Mouse (Mus musculus) c-Kit-positive CD71-positive TER-119-positive erythroid progenitor cells, embryonic 14.5 days (primary cell): ENCODE measurements at regions not wholly inside any gene's neighbourhood (a gene's known extent, or its start where the extent isn't known, plus 50 kb on each side); places are given as distances from the start of the nearest gene placed in this dataset.

Experiments used
- DNase-seq: peaks from one replicate; pipeline ENCODE4 v3.0.0-alpha.2; 2013; ENCODE audit warnings: low spot score

DNA sequence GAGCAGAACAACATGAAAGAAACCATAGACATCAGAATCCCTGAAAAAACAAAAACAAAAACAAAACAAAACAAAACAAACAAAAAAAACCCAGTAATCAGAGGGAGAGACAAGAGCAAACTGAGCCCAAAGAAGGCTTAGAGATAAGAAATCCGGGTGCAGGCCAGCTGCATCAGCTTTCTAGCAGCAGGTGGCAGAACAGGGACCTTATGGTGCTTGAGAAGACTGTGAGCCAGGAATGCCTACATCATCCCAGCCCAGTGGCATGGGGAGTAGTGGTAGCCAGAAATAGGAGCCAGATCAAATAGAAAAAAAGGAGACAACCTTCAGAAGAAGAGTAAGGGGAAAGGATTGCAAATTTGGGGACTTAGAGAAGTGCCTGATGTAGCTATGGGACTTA, 152.8 kb downstream of the Diras2 start:
- DNase-seq = no peak

DNA sequence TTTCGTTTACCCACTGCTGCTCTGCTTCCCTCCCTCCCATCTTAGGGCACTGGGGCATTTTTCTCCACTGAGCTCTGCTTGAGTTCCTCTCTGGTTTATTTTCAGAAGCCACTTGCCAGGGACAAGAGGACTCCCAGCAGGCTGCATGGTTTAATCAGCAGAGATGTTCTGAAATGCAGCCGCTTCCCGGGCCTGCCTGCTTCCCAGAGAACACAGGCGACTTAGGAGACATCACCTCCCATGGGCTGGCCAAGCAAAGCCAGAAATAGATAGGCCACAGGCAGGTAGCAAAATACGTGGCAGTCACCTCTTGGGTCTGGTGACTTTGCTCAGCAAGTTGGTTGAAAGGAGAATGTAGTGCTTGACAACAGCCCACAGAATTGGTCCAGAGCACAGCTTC, 141.8 kb downstream of the Diras2 start:
- DNase-seq = no peak

DNA sequence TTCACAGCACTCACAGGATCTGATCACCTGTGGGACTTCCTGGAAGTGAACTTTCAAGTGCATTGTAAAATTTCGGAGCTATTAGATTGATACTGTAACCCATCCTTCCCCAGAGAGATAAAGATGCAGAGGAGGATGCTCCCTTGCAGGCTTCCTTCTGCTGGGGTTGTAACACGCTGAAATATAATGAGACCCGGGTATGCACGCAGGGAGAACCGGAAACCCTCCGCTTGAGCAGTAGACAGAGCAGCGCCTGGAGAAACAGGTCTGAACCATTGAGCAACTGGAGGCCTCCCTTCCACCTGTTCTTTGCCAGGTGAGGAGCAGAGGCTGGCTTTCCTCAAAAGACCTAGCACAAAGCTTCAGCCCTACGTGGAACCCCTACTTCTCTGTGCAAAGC, 135.3 kb downstream of the Diras2 start:
- no peak for DNase-seq

DNA sequence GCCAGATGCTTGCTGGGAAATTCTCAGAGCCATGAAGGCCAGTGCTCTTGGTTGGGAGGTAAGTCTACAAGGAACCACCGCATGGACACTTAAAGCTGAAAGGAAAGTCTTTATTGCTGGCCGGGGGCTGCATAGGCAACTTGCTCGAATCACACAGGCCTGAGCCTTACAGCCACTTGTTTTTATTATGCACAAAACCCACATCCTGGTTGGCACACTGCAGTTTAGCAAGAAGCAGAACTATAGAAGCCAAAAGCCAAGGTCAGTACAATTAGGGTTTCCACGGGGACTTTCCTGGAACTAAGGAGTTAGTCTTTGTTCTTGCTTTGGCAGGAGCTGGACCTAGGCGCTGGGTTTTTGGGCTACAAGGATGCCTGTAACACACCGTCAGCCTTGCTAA, 132.7 kb downstream of the Diras2 start:
- DNase-seq = no peak

DNA sequence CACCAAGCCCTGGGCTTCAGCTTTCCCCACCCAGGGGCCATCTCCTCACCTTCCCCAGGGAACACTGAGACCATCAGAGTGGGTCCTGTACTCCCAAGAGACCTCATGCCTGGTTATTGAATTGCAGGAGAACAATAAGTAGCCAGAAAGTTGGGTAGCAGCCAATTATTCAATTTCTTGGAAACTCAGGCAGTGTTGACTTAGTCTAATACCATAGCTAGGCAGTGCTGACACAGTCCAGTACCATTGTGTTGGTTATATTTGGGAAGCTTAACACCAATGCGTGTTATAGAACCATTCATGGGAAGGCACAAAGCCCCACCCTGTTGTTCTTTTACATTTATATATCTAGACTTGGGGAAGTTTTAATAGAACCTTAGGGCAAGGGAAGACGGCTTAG, 131.9 kb downstream of the Diras2 start:
- no peak for DNase-seq

DNA sequence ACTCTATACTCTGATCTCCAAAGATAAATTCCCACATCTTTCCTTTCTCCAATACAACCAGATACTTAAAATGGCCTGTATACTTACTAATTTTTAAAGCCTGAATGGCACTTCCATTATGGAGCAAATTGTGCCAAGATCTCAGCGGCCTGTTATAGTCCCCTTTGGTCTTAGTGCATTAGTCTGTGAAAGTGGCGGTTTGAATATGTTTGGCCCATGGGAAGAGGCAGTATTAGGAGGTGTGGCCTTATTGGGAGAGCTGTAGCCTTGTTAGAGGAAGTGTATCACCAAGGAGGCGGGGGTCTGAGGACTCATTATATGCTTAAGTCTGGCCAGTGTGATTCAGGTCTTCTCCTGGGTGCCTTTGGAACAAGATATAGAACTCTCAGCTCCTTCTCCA, 127.3 kb downstream of the Diras2 start:
- DNase-seq = no peak

DNA sequence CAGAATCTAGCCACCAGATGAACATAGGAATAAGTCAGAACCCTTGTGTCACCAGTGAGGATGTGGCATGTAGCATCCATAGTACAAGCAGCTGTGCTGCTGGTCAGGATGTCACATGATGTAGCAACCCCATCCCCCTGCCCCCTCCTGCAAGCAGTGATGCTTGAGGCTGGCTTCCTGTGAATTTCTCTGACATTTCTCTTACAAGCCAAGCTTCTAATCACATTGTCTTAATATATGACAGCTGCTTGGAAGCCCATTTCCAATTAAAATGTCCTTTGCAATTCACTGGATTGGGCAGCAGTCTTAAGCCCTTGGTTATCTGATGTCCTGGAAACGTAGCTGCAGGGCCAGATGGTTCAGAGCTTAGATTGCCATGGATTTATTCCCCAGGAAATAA, 114.8 kb downstream of the Diras2 start:
- no peak for DNase-seq

DNA sequence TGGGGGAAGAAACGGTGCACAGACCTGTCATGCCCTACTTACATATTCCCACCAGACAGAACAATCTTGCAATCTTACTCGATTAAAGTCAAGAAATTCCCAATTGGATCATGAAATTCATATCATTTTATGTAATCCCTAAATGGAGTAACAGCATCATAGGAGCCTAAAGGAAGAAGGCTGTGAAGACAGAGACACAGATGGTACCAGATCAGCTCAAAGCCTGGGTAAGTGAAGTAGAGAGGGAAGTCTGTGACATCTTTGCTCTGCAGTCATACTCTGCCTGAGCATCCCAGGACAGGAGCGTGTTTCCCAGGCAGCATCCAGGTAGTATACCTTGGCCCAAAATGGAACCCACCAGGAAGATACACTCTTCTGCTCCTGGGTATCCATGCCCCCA, 108.6 kb downstream of the Diras2 start:
- no peak for DNase-seq

DNA sequence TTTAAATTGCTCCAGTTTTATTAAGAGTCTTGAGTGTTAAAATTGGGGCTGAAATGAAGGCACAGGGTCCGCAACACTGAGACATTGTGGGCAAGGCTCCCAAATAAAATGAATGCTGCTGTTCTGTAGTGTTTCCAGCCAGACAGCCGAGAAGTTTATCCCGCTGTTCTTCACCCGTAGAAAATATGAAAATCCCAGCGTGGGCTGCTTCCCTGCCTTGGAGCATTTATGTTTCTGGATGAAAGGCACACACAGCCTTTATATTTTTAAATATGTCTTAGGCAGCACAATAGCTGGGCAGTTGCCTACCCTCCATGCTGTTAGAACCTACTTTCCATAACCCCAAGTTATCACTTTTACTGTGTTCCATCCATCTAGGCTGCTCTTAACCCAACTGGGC, 102.6 kb downstream of the Diras2 start:
- no peak for DNase-seq

DNA sequence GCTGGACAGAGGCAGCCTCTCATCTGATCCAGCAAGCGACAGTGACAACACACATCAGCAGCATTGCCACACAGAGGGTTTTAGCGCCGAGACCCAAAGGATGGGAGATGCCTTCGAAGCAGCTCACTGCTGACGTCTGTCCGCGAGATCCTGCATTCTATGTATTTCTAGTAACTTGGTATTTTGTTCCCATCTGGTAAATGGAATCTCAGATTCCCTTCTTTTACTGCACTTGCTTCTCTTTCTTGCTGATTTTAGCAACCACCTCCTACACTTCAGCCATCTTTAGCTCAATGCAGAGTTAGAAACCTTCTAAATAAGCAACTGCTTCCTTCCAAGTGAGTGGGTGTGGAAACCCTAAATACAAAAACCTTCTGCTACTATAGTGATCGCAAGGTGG, 94.3 kb downstream of the Diras2 start:
- no peak for DNase-seq

DNA sequence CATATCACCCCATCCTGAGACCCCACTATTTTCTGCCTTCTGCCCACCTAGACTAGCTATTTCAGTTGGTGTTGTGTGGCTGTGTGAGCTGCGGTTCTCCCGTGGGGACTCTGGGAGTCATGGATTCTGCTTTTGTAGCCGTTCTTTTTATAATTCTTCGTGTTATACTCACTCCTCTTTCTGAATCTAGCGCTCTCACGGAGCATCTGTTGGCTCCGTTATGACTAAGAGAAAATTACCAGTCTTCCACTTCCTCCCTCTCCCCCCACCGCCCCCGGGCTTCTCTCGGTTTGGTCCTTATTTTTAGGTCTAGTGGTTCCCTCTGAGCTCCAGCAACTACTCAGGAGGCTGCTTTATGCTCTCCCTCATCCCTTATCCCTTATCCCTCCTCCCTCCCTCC, 85.6 kb downstream of the Diras2 start:
- no peak for DNase-seq

DNA sequence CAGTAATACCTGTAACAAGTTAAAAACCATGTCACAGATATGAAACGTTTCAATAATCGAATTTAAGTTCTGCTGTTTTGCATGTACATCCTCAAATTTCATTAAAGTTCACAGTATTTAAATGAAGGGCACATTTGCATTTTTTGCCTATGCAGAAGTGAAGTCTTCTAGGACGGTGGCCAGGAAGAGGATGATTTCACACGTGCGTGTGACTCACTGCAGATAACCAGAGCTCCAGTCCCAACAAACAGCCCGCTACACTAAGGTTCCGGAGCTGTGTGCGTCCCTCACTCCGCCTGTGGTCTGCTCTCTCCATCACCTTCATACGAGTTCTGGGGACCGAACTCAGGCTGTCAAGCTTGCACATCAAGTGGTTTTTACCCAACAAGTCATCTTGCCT, 82.2 kb downstream of the Diras2 start:
- no peak for DNase-seq

DNA sequence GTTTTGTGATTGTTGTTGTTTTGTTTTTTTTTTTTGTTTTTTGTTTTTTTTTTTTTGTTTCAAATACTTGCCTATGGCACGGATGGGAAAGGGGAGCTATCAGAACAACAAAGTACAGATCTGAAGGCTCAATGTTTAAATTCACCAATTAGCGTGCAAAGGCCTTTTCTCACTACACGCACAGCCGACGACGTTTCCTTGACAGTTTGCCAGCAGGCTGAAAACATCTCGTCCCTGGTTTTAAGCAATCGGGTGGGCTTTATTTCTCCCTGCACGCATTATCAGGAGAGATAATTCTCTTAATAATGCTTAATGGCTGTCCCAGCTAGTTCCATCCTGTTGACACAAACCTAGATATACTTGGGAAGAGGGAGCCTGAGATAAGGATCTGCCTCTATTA, 79.6 kb downstream of the Diras2 start:
- DNase-seq = no peak

DNA sequence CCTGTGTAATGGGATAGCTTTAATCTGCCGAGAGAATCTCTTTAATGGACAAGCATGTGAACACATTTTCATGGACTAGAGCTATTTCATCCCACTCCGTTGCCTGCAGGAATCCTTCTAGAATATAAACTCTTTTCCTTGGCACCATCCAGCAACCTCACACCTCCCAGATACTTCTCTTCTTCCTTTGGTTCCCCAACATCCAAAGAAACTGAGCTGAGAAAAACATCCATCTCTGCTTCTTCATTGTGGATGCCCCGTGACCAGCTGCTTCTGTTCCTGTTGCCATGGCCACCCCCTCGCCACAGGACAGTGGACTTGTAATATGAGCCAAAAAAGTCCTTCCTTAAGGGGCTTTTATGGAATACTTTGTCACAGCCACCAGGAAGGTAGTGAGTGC, 78.8 kb downstream of the Diras2 start:
- DNase-seq = no peak
